Mouse (Mus musculus): ENCODE measurements at regions not wholly inside any gene's neighbourhood (a gene's known extent, or its start where the extent isn't known, plus 50 kb on each side); places are given as distances from the start of the nearest gene placed in this dataset.

DNA sequence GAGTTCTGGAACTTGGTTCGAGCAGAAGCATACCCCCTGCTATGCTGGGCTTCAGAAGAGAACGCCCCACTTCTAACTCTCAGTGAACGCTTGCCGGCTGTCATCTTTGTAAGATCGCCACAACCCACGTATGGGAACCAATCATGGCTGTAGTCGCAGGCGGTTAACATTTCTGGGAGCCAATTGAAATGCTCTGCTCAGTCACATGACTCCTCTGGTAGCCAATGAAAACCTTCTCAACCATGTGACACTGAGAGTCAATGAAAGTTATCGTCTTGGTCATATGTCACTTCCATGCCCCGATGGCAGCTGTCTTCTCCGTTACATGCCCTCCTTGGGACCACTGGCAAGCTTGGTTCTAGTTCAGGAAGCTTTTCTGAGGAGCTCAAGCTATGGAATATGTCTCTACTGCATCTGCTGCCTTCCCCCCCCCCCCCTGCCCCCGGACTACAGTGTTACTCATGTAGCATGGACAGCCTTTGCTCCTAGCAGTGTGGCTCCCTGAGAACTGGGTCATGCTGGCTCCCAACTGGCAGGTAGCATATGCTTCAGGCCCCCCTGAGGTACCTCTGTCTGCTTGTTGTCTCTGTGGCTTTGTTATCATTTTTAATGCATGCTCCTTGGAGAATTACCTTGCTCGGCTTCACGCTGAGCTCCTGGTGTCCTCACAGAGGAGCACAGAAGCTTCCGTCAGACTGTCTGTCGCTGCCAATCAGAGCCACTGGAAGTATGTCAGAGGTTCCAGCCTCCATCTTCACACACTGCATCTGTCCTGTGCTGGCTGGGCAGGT, 122.3 kb upstream of the Ajap1 start:
- no peak for DNase-seq
- 89% methylated on average over 16 of the region's 16 CpGs for WGBS
- TF ChIP-seq CTCF (IDR thresholded peaks at IDR 0.05; ENCODE audit: insufficient read depth, low read length) = no peak
- no peak for TF ChIP-seq POLR2A (IDR thresholded peaks at IDR 0.05; ENCODE audit: borderline replicate concordance, extremely low read depth, low read depth, low read length)
- no peaks in the 10 kb centered on the region for H3K4me1 ChIP-seq (ENCODE audit: control insufficient read depth, insufficient read depth, low read length)
- no peak overlapping the region for H3K4me3 ChIP-seq (replicated peaks; ENCODE audit: extremely low read depth, low read depth, low read length)

DNA sequence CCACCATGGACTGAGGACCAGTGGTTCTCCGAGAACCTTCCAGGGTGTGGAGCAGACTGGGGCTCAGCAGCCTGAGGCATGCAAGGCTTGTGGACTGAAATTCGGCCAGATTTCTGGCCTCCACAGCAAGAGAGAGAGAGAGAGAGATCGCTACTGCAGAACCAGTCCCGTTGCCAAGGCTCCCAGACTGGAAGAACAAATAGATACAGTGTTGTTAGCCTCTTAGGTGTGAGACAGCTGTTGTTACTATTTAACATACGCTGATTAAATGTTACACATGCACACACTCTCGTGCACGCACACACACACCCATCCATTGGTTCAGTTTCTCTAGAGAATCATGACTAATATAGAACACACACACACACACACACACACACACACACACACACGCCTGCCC, 133.4 kb upstream of the Ajap1 start:
- 66% methylated on average over 8 of the region's 8 CpGs for WGBS
- TF ChIP-seq POLR2A (IDR thresholded peaks at IDR 0.05; ENCODE audit: borderline replicate concordance, extremely low read depth, low read depth, low read length) (no peak), CTCF (IDR thresholded peaks at IDR 0.05; ENCODE audit: insufficient read depth, low read length) (no peak)
- no peak overlapping the region for H3K4me3 ChIP-seq (replicated peaks; ENCODE audit: extremely low read depth, low read depth, low read length)

DNA sequence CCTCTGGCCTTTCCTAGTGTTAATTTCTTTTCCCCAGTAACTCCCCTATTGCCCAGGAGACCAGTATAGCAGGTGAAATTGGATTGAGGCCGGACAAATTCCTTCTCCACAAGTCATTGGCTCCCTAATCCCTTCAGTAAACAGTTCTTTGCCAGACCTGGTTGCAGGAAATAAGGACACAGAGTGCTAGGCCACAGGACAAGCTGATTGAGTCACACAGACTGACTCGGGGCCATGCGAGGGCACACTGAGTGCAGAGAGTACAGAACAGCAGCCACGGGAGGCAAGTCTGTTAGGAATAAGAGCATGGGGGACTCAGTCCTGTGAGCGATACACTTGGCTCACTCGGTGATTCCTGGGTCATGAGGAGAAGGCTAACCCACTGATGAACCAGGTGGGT, 134.3 kb upstream of the Ajap1 start:
- TF ChIP-seq POLR2A (IDR thresholded peaks at IDR 0.05; ENCODE audit: borderline replicate concordance, extremely low read depth, low read depth, low read length) (no peak), CTCF (IDR thresholded peaks at IDR 0.05; ENCODE audit: insufficient read depth, low read length) (no peak)
- Histone ChIP-seq H3K4me3 (replicated peaks; ENCODE audit: extremely low read depth, low read depth, low read length) (no peak overlapping the region), H3K4me1 (ENCODE audit: control insufficient read depth, insufficient read depth, low read length) (no peaks in the 10 kb centered on the region)
- 74% methylated on average over 6 of the region's 6 CpGs for WGBS
- DNase-seq = no peak

More for the DNA sequence above, 133.4 kb upstream of the Ajap1 start:
- no peak for DNase-seq
- H3K4me1 ChIP-seq (ENCODE audit: control insufficient read depth, insufficient read depth, low read length) = no peaks in the 10 kb centered on the region

DNA sequence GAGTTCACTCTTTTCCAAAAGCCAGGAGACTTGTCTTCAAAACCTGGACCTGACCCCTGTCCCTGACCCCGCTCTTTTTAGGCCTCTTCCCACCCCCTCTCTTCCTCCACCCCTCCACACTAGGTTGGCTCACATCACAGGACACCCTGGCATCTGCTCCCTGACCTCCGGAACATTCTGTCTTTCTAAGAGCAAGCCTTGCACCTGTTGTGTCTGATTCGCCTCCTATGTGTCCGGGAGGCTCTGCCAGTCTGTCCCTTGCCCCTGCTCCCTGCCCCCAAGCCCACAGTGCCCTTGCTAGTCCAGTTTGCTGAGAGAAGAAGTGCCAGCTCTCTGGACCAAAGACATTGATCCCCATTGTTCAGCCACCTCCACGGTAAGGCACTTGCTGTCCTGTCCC, 138.3 kb upstream of the Ajap1 start:
- TF ChIP-seq CTCF (IDR thresholded peaks at IDR 0.05; ENCODE audit: insufficient read depth, low read length) (no peak), POLR2A (IDR thresholded peaks at IDR 0.05; ENCODE audit: borderline replicate concordance, extremely low read depth, low read depth, low read length) (no peak)

DNA sequence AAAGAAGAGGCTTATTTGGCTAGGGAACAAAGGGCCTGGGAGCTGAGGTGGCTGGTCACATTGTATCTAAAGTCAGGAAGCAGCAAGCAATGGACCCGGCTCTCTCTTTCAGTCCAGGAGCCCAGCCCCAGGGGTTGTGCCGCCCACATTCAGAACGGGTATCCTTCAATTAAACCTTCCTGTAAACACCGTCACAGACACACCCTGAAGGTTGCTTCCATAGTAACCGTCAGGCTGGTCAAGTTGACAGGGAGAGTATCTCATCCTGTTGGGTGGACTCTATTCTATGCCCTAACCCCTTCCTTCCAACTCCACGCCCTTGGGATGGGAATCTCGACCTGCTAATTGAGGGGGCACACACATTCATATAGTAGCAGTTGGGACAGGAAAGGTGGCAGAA, 148.6 kb upstream of the Ajap1 start:
- DNase-seq = no peak
- TF ChIP-seq CTCF (IDR thresholded peaks at IDR 0.05; ENCODE audit: insufficient read depth, low read length) = no peak
- TF ChIP-seq POLR2A (IDR thresholded peaks at IDR 0.05; ENCODE audit: borderline replicate concordance, extremely low read depth, low read depth, low read length) = no peak
- no peaks in the 10 kb centered on the region for H3K4me1 ChIP-seq (ENCODE audit: control insufficient read depth, insufficient read depth, low read length)
- H3K4me3 ChIP-seq (replicated peaks; ENCODE audit: extremely low read depth, low read depth, low read length) = no peak overlapping the region
- WGBS = 70% methylated on average over 7 of the region's 7 CpGs

More for the DNA sequence above, 138.3 kb upstream of the Ajap1 start:
- Histone ChIP-seq H3K4me1 (ENCODE audit: control insufficient read depth, insufficient read depth, low read length) (no peaks in the 10 kb centered on the region), H3K4me3 (replicated peaks; ENCODE audit: extremely low read depth, low read depth, low read length) (no peak overlapping the region)
- no peak for DNase-seq
- 72% methylated on average over 5 of the region's 5 CpGs for WGBS

DNA sequence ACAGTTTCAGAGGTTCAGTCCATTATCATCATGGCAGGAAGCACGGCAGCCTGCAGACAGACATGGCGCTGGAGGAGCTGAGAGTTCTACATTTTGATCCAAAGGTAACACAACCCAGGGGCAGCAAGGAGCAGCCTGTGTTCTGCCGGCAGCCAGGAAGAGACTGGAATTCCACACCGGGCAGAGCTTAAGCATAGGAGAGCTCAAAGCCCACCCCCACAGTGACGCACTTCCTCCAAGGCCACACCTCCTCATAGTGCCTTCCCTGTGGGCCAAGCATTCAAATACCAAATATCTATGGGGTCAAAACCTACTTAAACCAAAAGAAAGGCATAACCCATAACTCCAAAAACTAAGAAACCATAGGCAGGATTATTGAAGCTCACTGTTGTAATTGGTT, 149.4 kb upstream of the Ajap1 start:
- TF ChIP-seq POLR2A (IDR thresholded peaks at IDR 0.05; ENCODE audit: borderline replicate concordance, extremely low read depth, low read depth, low read length) = no peak
- no peak for TF ChIP-seq CTCF (IDR thresholded peaks at IDR 0.05; ENCODE audit: insufficient read depth, low read length)
- WGBS = 87% methylated on average over 5 of the region's 5 CpGs
- no peaks in the 10 kb centered on the region for H3K4me1 ChIP-seq (ENCODE audit: control insufficient read depth, insufficient read depth, low read length)
- no peak overlapping the region for H3K4me3 ChIP-seq (replicated peaks; ENCODE audit: extremely low read depth, low read depth, low read length)
- no peak for DNase-seq

DNA sequence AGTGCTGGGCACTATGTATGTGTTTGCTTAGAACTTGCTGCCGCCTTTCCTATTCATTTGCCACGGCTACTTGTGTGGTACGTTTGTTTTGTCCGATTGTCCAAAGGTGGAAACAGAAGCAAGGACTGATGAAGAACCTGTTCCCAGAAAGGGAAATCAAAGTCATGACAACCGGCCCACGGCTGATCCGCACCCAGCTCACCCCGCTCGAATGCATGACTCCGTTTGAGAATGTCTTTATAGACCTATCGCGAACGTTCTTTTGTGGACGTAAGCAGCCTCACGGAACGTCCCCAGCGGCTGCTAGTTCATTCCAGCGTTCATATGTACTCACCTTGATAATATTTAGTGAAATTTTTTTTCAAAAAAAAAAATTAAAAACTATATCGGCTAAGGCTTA, 149.9 kb upstream of the Ajap1 start:
- Histone ChIP-seq H3K4me1 (ENCODE audit: control insufficient read depth, insufficient read depth, low read length) (no peaks in the 10 kb centered on the region), H3K4me3 (replicated peaks; ENCODE audit: extremely low read depth, low read depth, low read length) (no peak overlapping the region)
- DNase-seq = no peak
- 86% methylated on average over 19 of the region's 19 CpGs for WGBS
- no peak for TF ChIP-seq CTCF (IDR thresholded peaks at IDR 0.05; ENCODE audit: insufficient read depth, low read length)
- no peak for TF ChIP-seq POLR2A (IDR thresholded peaks at IDR 0.05; ENCODE audit: borderline replicate concordance, extremely low read depth, low read depth, low read length)

DNA sequence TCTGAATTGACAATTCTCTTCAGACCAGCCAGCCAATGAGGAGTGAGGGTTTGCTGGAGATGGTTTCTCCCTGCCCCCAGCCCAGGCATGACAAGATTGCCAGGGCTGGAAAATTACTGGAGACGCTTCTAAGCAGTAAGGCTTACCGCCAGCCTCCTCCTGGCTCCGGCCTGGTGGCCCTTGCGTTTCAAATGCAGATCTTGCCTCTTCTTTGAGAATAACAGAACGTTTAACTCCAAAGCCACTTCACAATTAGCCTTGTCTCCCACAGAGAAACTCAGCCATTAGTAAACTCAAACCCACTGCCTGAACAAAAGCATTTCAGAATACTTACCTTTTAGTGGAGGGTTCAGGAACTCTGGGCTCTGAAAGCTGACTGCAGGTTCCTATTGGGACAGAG, 150.6 kb upstream of the Ajap1 start:
- Histone ChIP-seq H3K4me3 (replicated peaks; ENCODE audit: extremely low read depth, low read depth, low read length) (no peak overlapping the region), H3K4me1 (ENCODE audit: control insufficient read depth, insufficient read depth, low read length) (no peaks in the 10 kb centered on the region)
- no peak for DNase-seq
- TF ChIP-seq CTCF (IDR thresholded peaks at IDR 0.05; ENCODE audit: insufficient read depth, low read length) = no peak
- no peak for TF ChIP-seq POLR2A (IDR thresholded peaks at IDR 0.05; ENCODE audit: borderline replicate concordance, extremely low read depth, low read depth, low read length)
- 39% methylated on average over 5 of the region's 5 CpGs for WGBS

DNA sequence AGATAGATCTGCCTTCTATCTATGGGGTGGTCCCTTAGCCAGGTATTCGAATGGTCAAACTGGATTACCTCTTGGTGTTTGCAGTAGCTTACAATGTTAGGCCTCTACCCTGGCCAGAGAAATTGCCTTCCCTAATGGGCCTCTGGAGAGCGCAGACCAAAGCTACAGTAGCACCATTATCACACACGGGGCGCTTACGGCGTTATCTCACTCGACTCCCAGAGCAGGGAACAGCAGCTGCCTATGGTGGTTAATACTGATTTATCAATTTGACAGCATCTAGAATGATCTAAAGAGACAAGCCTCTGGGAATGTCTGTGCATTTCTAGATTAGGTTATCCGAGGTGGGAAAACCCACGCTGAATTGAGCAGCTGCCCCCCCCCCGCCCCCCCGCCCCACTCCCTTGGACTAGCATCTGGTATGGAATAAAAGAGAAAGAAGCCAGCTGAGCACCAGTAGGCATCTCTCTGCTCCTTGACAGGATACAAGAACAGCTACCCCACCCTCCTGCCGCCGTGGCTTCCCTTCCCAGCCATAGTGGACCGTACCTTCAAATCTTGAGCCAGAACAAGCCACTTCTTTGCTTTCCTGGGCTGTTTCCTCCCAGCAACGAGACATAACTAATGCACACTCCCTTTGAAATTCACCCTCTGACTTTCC, 151.7 kb upstream of the Ajap1 start:
- no peaks in the 10 kb centered on the region for H3K4me1 ChIP-seq (ENCODE audit: control insufficient read depth, insufficient read depth, low read length)
- TF ChIP-seq CTCF (IDR thresholded peaks at IDR 0.05; ENCODE audit: insufficient read depth, low read length) (no peak), POLR2A (IDR thresholded peaks at IDR 0.05; ENCODE audit: borderline replicate concordance, extremely low read depth, low read depth, low read length) (no peak)
- no peak for DNase-seq
- no peak overlapping the region for H3K4me3 ChIP-seq (replicated peaks; ENCODE audit: extremely low read depth, low read depth, low read length)
- 37% methylated on average over 15 of the region's 15 CpGs for WGBS

DNA sequence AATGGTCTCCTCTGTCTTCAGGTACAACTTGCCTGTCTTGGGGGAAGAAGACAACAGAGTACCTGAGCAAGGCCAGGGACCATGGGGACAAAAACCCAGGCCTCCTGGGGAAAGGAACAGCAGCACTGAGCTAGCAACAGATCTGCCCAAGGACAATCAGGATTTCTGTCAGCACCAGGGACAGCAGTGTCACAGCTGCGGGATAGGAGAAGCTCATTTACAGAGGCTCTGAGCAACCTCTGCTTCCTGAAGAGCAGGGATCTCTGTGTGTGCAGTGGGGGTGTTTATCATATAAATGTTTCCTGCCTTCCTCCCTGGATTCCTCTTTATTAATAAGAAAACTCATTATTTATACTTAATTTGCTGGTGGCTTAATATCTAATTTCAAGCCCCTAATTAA, 155.4 kb upstream of the Ajap1 start:
- 8% methylated on average over 1 of the region's 1 CpGs for WGBS
- no peak for DNase-seq
- TF ChIP-seq POLR2A (IDR thresholded peaks at IDR 0.05; ENCODE audit: borderline replicate concordance, extremely low read depth, low read depth, low read length) (no peak), CTCF (IDR thresholded peaks at IDR 0.05; ENCODE audit: insufficient read depth, low read length) (no peak)

More for the DNA sequence above, 155.4 kb upstream of the Ajap1 start:
- Histone ChIP-seq H3K4me3 (replicated peaks; ENCODE audit: extremely low read depth, low read depth, low read length) (no peak overlapping the region), H3K4me1 (ENCODE audit: control insufficient read depth, insufficient read depth, low read length) (no peaks in the 10 kb centered on the region)

Data from lung, adult 2 months (tissue).